Mouse (Mus musculus) hindbrain, embryonic 14.5 days (tissue): ENCODE data around the gene Cldn4. TPM values are rescaled to one million over a fixed set of nuclear protein-coding genes. Genes with fewer than 3 reads are reported as not detected.
"Not testable (repeated sequence)": the region's sequence is repeated elsewhere in the genome, so short reads cannot be mapped to it uniquely, and the experiment has no call there.

Experiments used
- ATAC-seq: fragments of 200-750 bp; cut with Nextera tagmentation; 2 replicates; pipeline ENCODE4 v1.8.0; 2017; ENCODE audit warnings: moderate number of reproducible peaks, mild to moderate bottlenecking, moderate TSS enrichment, moderate library complexity; ENCODE audit not compliant: low FRiP score
- DNase-seq: peaks from one replicate; pipeline ENCODE4 v3.0.0-alpha.2; 2015; ENCODE audit warnings: low spot score
- H3K27ac ChIP-seq: fragments of 300-500 bp; sonication (generic); 2 replicates; pipeline ENCODE4 v1.5.1; 2014; ENCODE audit warnings: mild to moderate bottlenecking, moderate library complexity
- H3K27me3 ChIP-seq: fragments of 300-500 bp; sonication (generic); 2 replicates; pipeline ENCODE4 v1.6.1; 2014; ENCODE audit warnings: mild to moderate bottlenecking, low read length, mixed read lengths; ENCODE audit not compliant: control insufficient read depth, insufficient read depth
- H3K36me3 ChIP-seq: fragments of 300-500 bp; sonication (generic); replicated peaks from 2 replicates; pipeline ENCODE4 v1.6.1; 2014; ENCODE audit not compliant: control insufficient read depth, insufficient read depth
- H3K4me1 ChIP-seq: fragments of 300-500 bp; sonication (generic); replicated peaks from 2 replicates; pipeline ENCODE4 v1.6.1; 2014; ENCODE audit warnings: antibody characterized with exemption, low read length, mixed read lengths; ENCODE audit not compliant: control insufficient read depth, insufficient read depth
- H3K4me2 ChIP-seq: fragments of 300-500 bp; sonication (generic); replicated peaks from 2 replicates; pipeline ENCODE4 v1.6.1; 2014; ENCODE audit warnings: mild to moderate bottlenecking, moderate library complexity
- H3K4me3 ChIP-seq: fragments of 300-500 bp; sonication (generic); replicated peaks from 2 replicates; pipeline ENCODE4 v1.5.1; 2014; ENCODE audit warnings: mild to moderate bottlenecking, low read length
- H3K9ac ChIP-seq: fragments of 300-500 bp; sonication (generic); 2 replicates; pipeline ENCODE4 v1.6.1; 2014
- H3K9me3 ChIP-seq: fragments of 300-500 bp; sonication (generic); 2 replicates; pipeline ENCODE4 v1.6.1; 2016; ENCODE audit warnings: low read length; ENCODE audit not compliant: control insufficient read depth
- WGBS: fragments of 180-500 bp; shearing (Covaris S2); extraction: QIAGEN DNeasy Blood & Tissue Kit; methylation state at CpG from one replicate; pipeline ENCODE4 v1.1.7; 2014; 5-methylcytosine and 5-hydroxymethylcytosine counted together
- polyA plus RNA-seq: library from polyadenylated mRNA; unstranded; fragments of >200 nt; fragmentation: Nextera tagmentation; extraction: Ambion mirVana; gene quantifications from 2 replicates; pipeline ENCODE4 v1.2.1, GENCODE M21; 2014

The Cldn4 gene
- polyA plus RNA-seq, 1 experiment from 2014 or later: not detected

GRCm38 (mm10) chr5:134965852-134966821 lies 19.4 kb upstream of the Cldn4 start:
- H3K36me3 ChIP-seq: no peaks in the 10 kb centered on the region
- no peaks in the 10 kb centered on the region for H3K9me3 ChIP-seq
- DNase-seq (no peak), ATAC-seq (no peak; the same call in 1 of the 2 replicates)
- H3K4me1 ChIP-seq: no peaks in the 10 kb centered on the region
- H3K4me2 ChIP-seq: peak overlapping the region; percentile 45
- H3K4me3 ChIP-seq: peak overlapping the region; percentile 8; the same call in 1 of the 2 replicates
- no peak overlapping the region for H3K27ac ChIP-seq
- 4% methylated on average over 33 of the region's 33 CpGs for WGBS
- no peak overlapping the region for H3K9ac ChIP-seq
- H3K27me3 ChIP-seq: peaks cover 4% of the 10 kb centered on the region; the same call in 1 of the 2 replicates

- peak; percentile 81 for DNase-seq
- 5% methylated on average over 10 of the region's 10 CpGs for WGBS
- no peak for ATAC-seq
- H3K27me3 ChIP-seq: peaks cover 4% of the 10 kb centered on the region; the same call in 1 of the 2 replicates
- H3K9ac ChIP-seq: no peak overlapping the region
- no peaks in the 10 kb centered on the region for H3K36me3 ChIP-seq
- no peaks in the 10 kb centered on the region for H3K4me1 ChIP-seq
- peak overlapping the region; percentile 45 for H3K4me2 ChIP-seq
- H3K27ac ChIP-seq: no peak overlapping the region
- 0 out of 2 replicates have a peak overlapping the region, but pooled peaks have one; percentile 8 for H3K4me3 ChIP-seq
- H3K9me3 ChIP-seq: no peaks in the 10 kb centered on the region
These were observed 18.7 kb upstream of the Cldn4 start for GRCm38 (mm10) chr5:134965473-134965851.

GRCm38 (mm10) chr5:134964655-134965054 lies 17.9 kb upstream of the Cldn4 start:
- not testable (repeated sequence) for H3K36me3 ChIP-seq, H3K9me3 ChIP-seq, H3K27ac ChIP-seq, H3K4me3 ChIP-seq, H3K9ac ChIP-seq, H3K4me2 ChIP-seq, H3K4me1 ChIP-seq, DNase-seq, ATAC-seq, H3K27me3 ChIP-seq

- Histone ChIP-seq H3K27me3 (peaks cover 4% of the 10 kb centered on the region; the same call in 1 of the 2 replicates), H3K4me3 (no peak overlapping the region), H3K4me1 (no peaks in the 10 kb centered on the region), H3K36me3 (no peaks in the 10 kb centered on the region), H3K9me3 (no peaks in the 10 kb centered on the region), H3K9ac (no peak overlapping the region), H3K4me2 (no peak overlapping the region), H3K27ac (no peak overlapping the region)
- ATAC-seq: no peak
- no peak for DNase-seq
- 43% methylated on average over 5 of the region's 5 CpGs for WGBS
These were observed 16.8 kb upstream of the Cldn4 start for GRCm38 (mm10) chr5:134963546-134963945.

GRCm38 (mm10) chr5:134961519-134961918 lies 14.8 kb upstream of the Cldn4 start:
- Histone ChIP-seq H3K4me2 (no peak overlapping the region), H3K27ac (no peak overlapping the region), H3K4me1 (no peaks in the 10 kb centered on the region), H3K9me3 (no peaks in the 10 kb centered on the region), H3K27me3 (peaks cover 3% of the 10 kb centered on the region; the same call in 1 of the 2 replicates), H3K4me3 (no peak overlapping the region), H3K9ac (no peak overlapping the region), H3K36me3 (no peaks in the 10 kb centered on the region)
- 86% methylated on average over 2 of the region's 2 CpGs for WGBS
- ATAC-seq (no peak), DNase-seq (no peak)

DNA sequence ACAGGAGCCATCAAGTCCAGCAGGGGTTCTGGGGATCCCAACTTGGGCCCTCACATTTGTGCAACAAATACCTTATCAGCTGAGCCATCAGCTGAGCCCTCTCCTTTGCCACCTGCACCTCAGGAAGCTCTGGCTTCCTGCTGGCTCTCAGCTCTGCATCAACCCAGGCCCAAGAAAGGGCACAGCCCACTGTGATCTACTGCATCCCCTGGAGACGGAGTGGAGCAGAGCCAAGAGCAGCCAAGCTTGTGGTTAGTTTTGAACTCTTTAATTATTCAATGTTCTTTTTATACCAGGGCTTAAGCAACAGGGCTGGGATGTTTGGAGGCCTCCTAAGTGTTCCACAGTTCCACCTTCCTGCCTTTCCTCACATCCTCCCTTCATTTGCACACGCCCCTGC lies 13.7 kb upstream of the Cldn4 start:
- ATAC-seq (no peak), DNase-seq (no peak)
- H3K36me3 ChIP-seq: no peaks in the 10 kb centered on the region
- no peak overlapping the region for H3K4me3 ChIP-seq
- no peaks in the 10 kb centered on the region for H3K27me3 ChIP-seq
- no peak overlapping the region for H3K27ac ChIP-seq
- no peaks in the 10 kb centered on the region for H3K9me3 ChIP-seq
- no peaks in the 10 kb centered on the region for H3K4me1 ChIP-seq
- no peak overlapping the region for H3K9ac ChIP-seq
- WGBS: 66% methylated on average over 2 of the region's 2 CpGs
- no peak overlapping the region for H3K4me2 ChIP-seq

DNA sequence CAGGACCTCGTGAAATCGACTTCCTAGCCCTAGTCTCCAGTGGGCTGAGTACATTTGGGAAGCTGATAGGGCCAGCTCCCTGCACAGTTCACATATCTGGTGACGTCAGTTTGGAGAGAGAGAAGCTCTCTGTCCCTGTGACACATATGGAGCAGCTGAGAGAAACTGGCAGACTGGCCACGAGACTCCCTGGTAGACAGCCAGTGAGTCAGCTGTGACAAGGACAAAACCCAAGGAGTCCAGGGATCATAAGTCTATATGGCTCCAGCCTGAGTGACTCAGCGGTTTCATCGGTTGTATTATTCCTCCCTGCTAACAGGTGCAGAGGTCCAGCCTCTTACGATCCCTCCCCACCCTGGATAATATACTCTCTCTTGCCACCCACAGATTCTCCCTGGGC lies 12.4 kb upstream of the Cldn4 start:
- ATAC-seq (no peak), DNase-seq (no peak)
- Histone ChIP-seq H3K4me1 (no peaks in the 10 kb centered on the region), H3K27me3 (no peaks in the 10 kb centered on the region), H3K9ac (no peak overlapping the region), H3K36me3 (no peaks in the 10 kb centered on the region), H3K4me2 (no peak overlapping the region), H3K27ac (no peak overlapping the region), H3K4me3 (no peak overlapping the region), H3K9me3 (no peaks in the 10 kb centered on the region)
- WGBS: 82% methylated on average over 7 of the region's 7 CpGs

GRCm38 (mm10) chr5:134955491-134955890 lies 8.8 kb upstream of the Cldn4 start:
- 91% methylated on average over 5 of the region's 5 CpGs for WGBS
- Histone ChIP-seq H3K36me3 (no peaks in the 10 kb centered on the region), H3K4me2 (no peak overlapping the region), H3K4me1 (no peaks in the 10 kb centered on the region), H3K4me3 (no peak overlapping the region), H3K27me3 (no peaks in the 10 kb centered on the region), H3K9me3 (no peaks in the 10 kb centered on the region), H3K9ac (no peak overlapping the region), H3K27ac (no peak overlapping the region)
- no peak for ATAC-seq
- no peak for DNase-seq

DNA sequence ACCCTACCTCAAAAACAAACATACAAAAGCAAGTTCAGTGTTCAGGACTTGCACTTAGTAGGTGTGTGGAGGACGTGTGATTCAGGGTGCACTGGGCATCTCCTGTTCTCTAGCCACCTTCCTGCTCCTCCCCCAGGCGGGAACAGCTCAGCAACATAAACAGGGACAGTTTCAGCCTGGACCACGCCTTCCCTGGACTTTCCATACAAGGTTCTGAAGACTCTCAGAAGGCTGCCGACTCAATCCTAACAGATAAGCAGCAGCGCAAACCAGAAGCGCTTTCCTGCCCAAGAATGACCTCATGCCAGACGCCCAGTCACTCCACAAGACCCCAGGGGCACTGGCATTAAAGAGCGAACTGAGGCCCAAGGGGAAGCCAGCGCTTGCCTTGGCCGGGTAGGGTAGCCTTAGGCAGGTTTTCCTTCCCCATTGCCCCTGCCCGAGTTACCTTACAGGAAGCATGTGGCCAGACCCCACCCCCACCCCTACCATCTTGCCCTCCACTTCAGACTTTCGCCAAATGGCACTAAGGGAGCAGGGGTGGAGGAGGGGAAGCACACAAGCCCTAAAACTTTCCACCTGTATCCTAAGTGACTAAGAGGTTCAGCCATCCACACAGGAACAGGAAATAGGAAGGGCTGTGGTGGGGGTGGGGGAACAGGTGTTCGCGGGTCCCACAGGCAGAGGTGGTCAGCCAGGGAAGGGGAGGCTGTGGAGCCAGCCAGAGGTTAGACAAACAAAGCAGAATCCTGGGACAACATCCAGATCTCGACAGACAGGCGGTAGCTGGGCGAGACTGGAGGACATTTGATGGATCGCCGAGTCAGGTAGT lies 4.5 kb upstream of the Cldn4 start:
- DNase-seq: no peak
- no peak overlapping the region for H3K4me2 ChIP-seq
- H3K27me3 ChIP-seq: peaks cover 11% of the 10 kb centered on the region
- no peak overlapping the region for H3K9ac ChIP-seq
- no peaks in the 10 kb centered on the region for H3K4me1 ChIP-seq
- no peak overlapping the region for H3K27ac ChIP-seq
- H3K9me3 ChIP-seq: no peaks in the 10 kb centered on the region
- no peaks in the 10 kb centered on the region for H3K36me3 ChIP-seq
- ATAC-seq: no peak
- no peak overlapping the region for H3K4me3 ChIP-seq
- 50% methylated on average over 19 of the region's 19 CpGs for WGBS
